Mouse (Mus musculus) spleen, postnatal 36 days (tissue): ENCODE measurements at regions not wholly inside any gene's neighbourhood (a gene's known extent, or its start where the extent isn't known, plus 50 kb on each side); places are given as distances from the start of the nearest gene placed in this dataset.
A peak's percentile ranks its signal among the peaks of the same experiment; 100 is the strongest.

Experiments used
- DNase-seq, 2 experiments: peaks; one replicate each; pipeline ENCODE4 v3.0.0; 2022; ENCODE audit warnings: low spot score in 2 of 2, mixed read lengths in 1 of 2

DNA sequence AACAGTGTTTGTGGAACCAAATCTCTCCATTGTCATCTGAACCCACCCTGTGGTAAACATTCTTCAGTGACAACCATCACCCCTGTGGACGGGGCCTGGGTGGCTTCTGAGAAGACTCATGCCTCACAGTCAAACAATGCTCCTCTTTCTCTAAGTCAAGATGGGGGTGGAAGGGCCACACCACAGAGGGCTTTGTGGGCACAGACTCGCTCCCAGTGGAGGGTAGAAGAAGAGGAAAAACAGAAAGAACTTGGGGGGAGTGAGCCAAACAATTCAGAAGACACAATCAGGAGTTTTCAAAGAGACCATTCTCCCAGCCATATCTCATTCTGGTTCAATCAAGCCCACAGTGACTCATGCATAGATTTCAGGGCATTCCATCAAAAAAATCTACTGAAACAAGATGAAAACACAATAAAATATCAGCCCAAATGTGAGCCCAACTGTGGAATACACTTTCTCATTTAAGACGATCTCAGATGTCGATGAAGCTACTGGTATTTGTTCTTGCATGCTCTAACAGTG, 339.7 kb downstream of the Setd4 start:
- no peak for DNase-seq

DNA sequence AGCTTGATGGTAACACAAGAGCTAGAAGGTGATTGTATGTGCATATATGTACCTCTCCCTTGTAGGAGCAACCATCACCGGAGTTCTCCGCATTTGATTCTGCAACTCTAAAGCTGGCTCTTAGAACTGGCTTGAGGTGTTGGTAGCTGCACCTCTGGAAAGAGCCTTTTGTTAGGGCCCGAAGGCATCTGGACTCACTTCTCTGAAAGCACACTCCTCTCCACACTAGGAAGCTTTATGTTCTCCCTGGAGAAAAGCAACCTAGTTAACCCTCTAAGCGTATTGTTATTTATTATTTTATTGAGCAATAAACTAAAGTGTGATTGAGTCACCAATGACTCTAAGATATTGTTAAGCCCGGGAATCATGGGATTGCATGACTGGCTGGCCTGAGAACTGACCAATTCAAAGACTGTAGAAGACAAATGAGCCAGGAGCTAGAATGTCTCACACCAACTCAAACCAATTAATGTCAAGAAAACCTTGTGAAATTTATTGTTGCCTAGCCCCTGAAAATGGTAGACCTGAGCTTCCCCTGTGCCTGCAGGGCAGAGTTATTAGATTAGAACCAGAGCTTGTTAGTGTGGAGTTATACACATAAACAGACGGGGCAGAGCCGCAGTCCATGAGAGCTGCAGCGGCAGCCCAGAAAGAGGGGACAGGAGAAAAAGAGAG, 340.6 kb downstream of the Setd4 start:
- no peak for DNase-seq

DNA sequence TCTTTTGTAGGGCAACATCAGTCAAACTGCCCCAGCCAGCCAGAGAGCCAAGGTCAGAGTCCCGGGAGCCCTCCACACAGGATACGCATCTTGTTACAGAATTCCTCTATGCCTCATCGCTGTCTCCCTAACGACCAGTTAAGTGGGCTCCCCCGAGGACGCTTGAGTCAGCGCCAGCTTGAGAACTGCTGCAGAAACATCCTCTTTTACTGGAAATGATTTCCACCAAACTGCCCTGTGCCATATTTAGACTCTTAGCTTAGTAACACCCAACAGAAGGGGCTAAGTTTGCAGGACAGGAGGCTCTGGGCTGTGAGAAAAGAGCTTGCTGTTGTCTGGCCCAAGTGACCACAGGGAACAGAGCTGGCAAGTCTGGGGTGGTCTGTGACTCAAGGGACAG, 357.0 kb downstream of the Setd4 start:
- peak; percentile 7 to 15 for DNase-seq

DNA sequence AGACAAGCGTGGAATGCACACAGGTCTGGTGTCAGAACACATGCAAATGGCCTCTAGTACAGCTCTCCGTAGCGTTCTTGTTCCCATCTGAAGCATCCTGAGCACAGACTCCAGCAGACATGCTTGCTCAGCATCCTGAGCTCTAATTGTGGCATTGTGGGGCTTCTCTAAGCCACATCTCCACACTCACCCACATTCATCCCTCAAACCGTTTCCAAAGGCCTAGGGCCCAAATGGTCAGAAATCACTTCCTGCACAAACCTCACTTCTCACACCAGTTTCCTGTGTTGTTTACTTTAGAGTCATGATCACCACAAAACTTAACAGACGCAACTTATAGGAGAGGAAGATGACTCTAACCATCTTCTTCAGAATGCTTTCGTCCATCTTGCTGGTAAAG, 358.1 kb downstream of the Setd4 start:
- DNase-seq: no peak

DNA sequence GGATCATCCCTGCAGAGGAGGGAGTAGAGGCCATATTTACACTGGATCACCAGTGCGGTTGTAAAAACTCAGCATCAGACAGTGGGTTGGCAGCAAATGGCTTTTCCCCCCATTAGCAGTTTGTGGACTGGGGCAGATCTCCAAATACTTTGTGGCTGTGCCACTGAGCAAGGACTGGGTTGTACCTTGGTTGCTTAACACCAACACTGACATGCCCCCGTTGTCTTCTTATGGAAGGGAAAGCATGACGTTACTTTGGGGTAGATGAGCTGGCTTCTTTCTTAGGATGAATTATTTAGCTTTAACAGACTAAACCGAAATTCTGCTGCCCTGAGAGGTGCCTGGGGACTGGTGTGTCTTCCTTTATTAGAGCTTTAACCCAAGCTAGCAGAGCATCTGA, 365.0 kb downstream of the Setd4 start:
- no peak for DNase-seq

DNA sequence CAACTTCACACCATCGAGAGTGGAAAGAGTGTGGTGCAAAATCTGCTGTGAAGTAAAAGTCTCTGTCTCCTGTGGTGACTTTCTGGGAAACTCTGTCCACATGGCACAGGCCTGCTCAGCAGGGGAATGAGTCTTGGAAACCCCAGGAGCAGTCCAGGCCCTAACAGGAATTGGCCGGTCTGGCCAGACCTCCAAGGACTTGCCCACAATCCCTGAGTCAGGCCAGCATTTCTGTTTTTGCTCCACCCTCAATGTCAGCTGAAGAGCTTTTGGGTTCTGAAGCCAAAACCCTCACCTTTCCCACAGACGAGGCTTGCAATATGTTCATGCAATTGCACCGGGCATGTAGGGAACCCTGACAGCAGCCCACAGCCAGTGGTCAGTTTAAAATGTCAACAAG, 365.5 kb downstream of the Setd4 start:
- no peak for DNase-seq

DNA sequence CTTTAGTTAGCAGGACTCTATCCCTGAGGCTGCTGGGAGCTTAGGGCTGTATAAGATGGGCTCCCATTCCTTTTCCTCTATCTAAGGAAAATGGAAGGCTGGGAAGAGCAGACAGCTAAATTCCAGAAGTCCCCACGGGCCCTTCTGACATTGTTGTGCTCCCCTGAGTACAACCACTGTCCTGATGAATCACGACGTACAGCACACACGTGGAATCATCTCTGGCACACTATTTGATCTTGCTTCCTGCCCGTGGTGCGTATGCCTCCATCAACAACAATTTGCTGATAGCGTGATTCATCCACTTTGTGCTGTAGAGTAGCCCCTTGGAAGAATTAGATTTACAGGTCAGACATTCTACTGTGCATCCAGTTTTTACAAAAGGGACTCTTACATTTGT, 378.2 kb downstream of the Setd4 start:
- DNase-seq: no peak

DNA sequence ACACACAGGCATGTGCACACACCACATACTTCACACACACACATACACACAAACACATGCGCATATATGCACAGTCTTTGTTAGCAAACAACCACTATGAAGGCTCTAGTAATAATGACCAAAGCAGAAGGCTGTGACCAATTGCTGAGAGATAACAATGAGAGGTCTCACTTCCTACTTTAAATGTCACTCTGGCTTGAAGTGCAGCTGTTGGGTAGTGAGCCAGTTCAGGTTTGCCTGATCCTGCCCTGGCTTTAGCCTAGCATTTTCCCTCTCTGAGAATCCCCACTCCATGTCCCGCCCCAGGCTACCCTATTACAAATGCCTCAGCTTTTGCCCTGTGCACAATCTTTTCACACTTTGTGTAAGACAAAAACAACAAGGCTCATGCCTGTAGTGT, 378.7 kb downstream of the Setd4 start:
- DNase-seq: no peak

DNA sequence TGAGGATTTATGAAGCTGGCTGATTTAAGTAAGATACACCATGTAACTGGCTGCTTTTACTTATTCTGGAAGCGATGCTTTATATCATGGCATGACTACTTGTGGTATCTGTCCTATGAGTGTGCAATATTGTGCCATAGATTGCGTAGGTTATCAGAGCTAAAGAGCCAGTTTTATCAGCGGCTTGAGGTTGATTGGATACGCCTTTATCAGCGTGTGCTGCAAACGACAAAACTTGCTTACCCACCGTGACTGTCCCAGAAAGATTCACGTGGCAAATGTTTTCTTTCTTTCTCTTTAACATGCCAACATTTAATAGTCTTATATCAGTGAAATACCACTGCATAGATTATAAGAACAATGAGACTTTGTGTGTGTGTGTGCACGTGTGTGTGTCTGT, 384.1 kb downstream of the Setd4 start:
- no peak for DNase-seq

DNA sequence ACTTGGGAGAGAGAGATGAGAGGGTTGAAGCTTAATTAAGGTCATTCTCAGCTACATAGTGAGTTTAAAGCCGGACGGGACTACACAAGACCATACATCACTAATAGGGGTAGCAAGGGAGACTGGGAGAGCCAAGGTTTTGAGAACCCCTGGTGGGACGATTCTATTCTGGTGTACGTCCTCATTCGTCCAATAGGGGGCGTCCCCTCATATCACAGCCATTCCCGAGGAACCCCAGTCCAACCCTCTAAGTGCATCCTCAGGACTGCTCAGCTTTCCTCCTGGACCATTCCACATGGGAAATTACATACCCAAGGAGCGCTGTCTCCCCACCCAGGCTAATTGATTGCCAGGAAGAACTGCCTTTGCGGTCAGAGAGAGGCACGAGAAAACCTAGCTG, 385.5 kb downstream of the Setd4 start:
- DNase-seq: no peak

DNA sequence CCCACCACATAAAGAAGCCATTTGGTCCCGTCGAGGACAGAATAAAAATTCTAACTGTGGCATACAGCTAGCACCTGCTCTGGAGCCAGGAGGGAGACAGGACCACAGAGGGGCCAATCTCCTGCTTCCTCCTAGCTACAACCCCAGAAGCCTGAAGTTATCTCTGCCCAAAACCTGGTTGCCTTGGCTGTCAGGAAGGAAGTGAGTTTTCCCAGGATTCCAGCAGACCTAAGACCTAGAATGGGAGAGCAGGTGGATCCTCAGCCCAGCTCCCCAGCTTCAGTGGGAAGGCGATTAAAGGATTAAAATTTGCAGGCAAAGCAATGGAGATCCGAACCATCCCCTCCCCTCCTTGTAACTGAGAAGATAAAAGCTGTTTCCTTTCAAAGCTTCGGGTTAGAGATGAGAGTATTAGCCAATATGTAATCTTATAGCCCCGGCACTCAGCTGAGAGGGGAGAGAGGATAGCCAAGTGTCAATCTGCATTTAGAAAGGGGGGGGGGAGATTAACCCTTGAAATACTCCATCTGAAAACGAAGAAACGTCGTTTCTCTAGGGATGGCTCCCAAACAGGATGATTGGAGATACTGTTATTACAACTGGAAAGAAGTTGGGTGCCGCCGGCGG, 386.1 kb downstream of the Setd4 start:
- no peak for DNase-seq

DNA sequence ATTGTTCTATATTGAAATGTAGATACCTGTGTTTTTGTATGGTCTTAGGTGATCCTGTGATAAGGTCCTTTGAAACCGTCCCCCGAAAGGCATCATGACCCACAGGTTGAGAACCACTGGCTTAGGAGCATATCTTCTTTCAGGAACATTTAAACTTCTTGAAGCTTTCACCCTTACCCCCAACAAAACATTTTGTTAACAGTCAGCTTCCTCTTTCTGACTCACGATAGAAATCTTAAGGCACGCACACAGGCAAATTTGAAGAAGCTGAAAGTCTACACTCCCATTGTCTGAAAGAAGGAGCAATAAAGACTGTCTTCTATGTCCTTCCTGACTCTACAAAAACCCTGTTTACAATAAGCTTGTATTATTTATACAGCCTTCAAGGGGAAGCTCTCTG, 388.2 kb downstream of the Setd4 start:
- no peak for DNase-seq

DNA sequence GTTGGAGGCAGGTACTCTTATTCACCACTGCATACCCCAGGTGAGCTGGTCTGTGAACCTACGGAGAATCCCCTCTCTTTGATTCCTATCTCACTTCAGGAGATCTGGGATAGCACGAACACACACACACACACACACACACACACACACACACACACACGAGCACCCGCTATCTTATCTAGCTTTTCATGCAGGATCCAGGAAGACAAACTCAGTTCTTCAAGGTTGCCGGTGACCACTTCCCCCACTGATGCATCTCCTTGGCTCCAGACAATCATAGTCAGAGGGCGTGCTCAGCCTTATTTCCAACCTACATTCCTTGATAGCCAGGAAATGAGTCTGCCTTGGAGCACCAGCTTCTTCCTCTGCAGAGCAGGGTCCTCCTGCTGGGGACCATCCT, 387.7 kb upstream of the Runx1 start:
- no peak for DNase-seq

DNA sequence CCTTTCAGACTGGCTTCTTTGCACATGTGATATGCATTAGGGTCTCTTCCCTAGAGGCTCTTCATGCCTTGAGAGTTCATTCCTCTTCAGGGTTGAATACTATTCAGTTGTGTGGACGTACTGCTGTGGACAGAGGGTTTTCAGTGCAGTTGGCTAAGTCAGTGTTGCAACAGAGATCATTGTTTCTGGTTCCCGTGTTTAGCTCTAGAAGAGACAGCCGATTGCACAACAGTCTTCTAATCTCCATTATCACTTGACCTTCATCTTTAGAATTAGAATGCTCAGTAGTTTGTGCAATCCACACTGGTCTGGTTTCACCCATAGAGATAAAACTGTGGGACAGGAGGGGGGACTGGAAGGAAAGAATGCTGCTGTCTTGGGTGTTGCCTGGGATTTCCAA, 381.7 kb upstream of the Runx1 start:
- DNase-seq: no peak

DNA sequence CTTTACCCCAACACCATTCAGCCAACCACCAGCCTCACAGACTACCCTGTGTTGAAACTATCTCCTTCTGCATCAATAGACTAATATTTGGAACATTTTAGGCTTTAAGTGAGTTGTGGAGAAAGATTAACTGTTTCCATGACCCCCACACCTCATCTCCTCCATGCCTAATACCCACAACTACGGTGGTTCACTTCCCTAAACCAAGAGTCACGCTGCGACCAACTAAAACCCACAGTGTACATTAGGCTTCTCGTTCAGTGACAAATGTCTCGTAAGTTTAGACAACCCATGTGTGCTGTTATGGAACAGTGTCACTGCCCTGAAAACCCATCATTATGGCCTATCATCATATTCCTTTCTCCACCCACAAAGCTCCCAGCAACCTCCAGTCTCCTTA, 381.3 kb upstream of the Runx1 start:
- DNase-seq: no peak

DNA sequence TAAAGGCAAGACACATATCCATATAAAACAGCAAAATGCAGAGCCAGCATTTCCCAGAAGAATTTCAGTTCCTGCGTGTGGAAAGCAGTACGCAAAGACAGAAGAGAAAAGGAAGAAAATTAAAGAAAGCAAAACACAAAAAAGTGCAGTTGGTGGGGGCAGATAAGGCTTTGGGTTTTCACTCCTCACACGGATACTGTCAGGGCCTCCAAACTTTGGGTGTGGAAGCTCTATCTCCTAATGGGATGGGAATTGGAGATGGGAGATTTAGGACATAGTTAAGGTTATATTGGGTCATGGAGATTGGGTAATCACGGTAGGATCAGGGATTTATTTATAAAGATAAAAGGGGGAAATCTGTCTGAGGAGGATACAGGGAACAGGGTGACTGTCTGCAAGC, 380.4 kb upstream of the Runx1 start:
- DNase-seq: no peak

DNA sequence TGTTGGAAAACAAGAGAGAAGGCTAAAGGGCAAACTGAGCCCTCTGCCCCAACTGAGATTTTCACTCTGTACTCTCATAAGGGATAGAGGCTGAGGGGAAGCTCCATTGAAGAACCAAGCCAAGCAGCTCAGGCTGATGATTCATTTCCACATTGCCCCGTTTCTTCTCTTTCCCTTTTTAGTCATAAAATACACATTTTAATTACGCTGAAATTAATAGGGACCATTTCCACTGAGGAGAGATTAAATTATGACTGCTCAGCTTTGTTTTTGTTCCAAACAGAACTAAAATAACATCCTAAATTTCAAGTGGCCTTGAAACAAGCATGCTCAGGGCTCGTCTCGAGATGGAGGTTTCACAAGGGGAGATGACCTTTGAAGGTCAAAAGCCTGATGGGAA, 378.7 kb upstream of the Runx1 start:
- no peak for DNase-seq

DNA sequence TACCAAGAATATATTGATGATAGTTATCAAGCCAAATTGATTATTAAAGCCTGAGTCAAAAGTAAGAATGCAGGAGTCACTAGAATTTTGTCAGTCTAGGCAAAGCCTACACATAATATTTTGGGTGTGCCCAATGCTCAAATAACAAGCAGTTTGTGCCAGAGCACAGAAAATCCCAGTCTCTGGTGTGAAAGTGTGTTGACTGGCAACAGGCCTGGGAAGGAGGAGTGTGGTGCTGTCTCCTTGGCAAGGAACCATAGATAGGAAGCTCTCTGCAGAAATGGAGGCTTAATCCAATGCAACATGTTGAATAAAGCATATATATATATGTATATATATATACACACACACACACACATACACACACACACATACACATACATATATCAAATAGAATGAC, 376.6 kb upstream of the Runx1 start:
- DNase-seq: no peak

DNA sequence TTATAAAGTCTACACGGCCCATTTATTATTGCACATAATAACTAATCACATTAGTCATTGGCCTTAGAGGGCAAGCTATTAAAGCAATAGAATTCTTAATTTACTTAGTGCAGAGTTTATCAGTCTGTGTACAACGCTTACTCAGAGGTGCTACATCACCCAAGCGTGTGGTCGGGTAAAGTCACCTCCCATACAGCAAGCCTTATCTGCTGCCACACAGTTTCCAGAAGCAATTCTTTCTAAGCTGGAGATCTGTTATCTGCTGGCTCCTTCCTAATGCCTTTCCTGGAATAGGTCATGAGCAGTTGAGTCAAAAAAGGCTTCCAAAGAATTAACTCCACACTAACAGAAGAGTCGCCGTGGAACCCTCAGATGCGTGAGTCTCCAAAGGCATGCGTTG, 371.4 kb upstream of the Runx1 start:
- peak; percentile 14 to 47 for DNase-seq

DNA sequence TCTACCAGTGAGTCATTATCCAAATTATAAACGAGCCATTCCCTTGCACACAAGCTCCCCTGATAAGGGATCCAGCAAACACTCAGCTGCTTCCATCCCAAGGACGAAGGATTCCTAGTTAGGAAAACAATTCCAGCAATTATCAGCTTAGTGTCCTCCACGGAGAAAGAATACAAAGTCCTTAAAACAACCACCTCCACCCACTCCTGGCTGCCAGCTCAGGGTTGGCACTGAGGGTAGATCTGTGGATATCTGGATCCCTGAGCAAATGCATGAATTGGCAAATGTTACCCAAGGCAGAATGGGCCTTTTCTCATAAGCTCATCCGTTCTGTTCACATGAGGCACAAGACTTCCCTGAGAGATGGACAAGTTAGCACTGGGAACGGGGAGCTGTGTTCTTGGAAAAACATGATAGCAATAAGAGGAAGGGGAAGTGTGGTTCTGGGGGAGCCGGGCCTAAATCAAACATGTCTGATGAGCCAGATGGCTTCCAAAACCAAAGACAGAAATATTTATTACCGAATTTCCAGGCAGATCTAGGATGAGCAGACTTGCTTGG, 368.1 kb upstream of the Runx1 start:
- DNase-seq: no peak

DNA sequence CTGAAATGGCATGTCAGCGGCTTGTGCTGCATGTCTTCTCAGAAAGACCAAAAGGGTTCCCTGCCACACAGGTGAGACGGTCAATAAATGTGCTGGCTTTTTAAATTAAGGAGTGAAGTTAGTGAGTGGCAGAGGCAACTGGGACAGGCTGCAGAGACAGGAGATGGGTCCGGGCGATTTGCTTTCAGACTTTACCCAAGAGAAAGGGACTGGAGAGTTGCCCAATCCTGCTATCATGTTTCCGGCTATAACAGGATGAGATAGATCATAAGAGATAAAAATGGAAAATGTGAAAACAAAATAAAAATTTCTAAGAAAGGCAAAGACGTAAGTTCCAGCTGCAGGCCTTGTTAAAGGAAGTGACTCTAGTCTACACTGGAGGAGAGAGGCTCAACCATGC, 367.3 kb upstream of the Runx1 start:
- DNase-seq: no peak

DNA sequence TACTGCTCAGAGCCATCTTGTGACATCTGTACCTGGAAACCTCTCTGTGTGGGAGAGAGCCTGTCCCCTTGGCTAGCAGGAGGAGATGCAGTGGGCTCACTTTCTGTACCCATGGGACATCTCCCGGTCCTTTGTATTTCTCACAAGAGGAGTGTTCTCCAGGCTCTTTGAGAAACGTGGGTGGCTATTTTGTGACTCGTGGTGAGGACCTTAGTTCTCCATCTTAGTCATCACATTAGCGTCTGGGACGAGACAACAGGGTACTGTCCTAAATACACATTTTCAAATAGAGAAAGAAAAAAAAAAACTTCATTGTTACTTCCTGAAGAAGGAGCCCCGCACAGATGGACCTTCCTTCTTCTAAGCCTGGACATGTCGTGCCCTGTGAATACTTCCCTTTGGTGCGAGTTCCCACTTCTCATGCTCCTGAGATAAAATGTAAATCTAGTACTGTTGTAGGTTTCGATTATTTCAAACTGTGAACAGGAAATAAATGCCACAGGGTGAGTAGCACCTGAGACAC, 366.8 kb upstream of the Runx1 start:
- no peak for DNase-seq

DNA sequence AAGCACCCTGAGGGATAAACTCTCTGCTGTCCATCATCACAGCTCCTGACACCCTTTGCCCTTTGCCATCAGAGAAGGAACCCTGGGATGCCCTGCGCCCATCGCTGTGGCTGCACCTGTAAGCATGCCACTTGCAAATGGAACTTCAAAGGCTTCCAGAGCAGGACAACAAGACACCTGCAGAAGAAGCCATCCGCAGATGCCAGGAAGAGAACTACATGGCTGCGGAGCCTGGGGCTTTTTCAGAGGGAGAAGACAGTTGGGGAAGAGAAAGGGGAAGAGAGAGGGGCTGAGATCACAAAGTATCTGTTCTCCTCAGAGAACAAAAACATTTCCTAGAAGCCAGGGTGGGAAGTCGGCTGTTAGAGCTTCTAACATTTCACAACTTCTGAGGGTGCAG, 365.2 kb upstream of the Runx1 start:
- no peak for DNase-seq
